Mouse (Mus musculus): Measurements from ENCODE around the gene Rhou. TPM values are rescaled to one million over a fixed set of nuclear protein-coding genes. Genes with fewer than 3 reads are reported as not detected.

Rhou gene
- polyA plus RNA-seq, 1 experiment from 2014 or later = 9.8 TPM

DNA sequence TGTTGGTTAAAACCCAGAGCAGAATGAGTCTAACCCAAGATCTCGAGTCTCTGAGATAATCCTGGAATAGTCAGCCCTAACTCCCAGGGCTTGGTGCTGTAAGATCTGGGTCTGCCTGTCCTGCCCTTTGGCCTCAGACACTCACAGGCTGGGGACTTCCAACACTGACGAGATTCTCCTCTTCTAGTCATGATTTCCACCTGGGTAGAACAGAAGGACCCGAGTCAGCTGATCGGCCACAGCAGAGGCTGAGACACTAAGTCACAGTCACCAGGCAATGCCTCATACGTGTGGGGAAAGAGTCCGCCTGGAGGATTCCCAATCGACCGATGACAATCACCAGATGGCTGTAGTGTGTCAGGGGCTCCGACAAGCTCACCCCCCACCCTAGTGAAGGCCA, 42.4 kb downstream of the Rhou start:
- H3K4me3 ChIP-seq (ENCODE audit: low read length) = no peak overlapping the region
- no peak overlapping the region for H3K27ac ChIP-seq (ENCODE audit: low read depth, low read length)
- no peak for ATAC-seq (ENCODE audit: low FRiP score, low TSS enrichment)
- WGBS = 80% methylated on average over 9 of the region's 9 CpGs
- H3K4me2 ChIP-seq (replicated peaks; ENCODE audit: low read depth, low read length) = no peak overlapping the region
- no peaks in the 10 kb centered on the region for H3K9me3 ChIP-seq (ENCODE audit: control insufficient read depth, low read length)
- peaks cover 14% of the 10 kb centered on the region for H3K4me1 ChIP-seq (ENCODE audit: control insufficient read depth, insufficient read depth, low read length)
- no peak overlapping the region for H3K9ac ChIP-seq (ENCODE audit: low read depth, low read length)
- H3K36me3 ChIP-seq (ENCODE audit: control insufficient read depth, insufficient read depth, low read length) = no peaks in the 10 kb centered on the region
- no peaks in the 10 kb centered on the region for H3K27me3 ChIP-seq (ENCODE audit: control insufficient read depth, insufficient read depth, low read length)

DNA sequence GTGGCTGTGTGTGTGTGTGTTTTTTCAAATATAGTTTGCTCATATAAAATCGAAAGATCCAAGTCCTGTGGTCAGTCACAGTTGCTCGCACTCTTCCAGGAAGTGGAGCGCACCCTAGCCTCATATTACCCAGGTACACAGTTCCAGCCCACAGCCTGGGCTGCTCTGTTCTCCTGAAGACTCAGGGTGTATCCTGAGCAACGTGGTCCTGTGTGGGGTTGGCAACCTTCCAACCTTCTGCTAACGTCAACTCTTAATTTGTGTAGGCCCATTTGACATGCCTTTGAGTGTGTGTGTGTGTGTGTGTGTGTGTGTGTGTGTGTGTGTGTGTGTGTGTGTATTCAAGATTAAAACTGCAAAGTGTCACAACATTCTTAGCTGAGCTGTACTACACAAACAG, 43.6 kb downstream of the Rhou start:
- no peaks in the 10 kb centered on the region for H3K36me3 ChIP-seq (ENCODE audit: control insufficient read depth, insufficient read depth, low read length)
- no peak overlapping the region for H3K4me2 ChIP-seq (replicated peaks; ENCODE audit: low read depth, low read length)
- H3K4me3 ChIP-seq (ENCODE audit: low read length) = no peak overlapping the region
- 49% methylated on average over 5 of the region's 5 CpGs for WGBS
- no peaks in the 10 kb centered on the region for H3K27me3 ChIP-seq (ENCODE audit: control insufficient read depth, insufficient read depth, low read length)
- ATAC-seq (ENCODE audit: low FRiP score, low TSS enrichment) = 0 out of 2 replicates have a peak, but pooled peaks have one; percentile 33
- H3K9me3 ChIP-seq (ENCODE audit: control insufficient read depth, low read length) = no peaks in the 10 kb centered on the region
- H3K9ac ChIP-seq (ENCODE audit: low read depth, low read length) = no peak overlapping the region
- peaks cover 14% of the 10 kb centered on the region for H3K4me1 ChIP-seq (ENCODE audit: control insufficient read depth, insufficient read depth, low read length)
- H3K27ac ChIP-seq (ENCODE audit: low read depth, low read length) = no peak overlapping the region

DNA sequence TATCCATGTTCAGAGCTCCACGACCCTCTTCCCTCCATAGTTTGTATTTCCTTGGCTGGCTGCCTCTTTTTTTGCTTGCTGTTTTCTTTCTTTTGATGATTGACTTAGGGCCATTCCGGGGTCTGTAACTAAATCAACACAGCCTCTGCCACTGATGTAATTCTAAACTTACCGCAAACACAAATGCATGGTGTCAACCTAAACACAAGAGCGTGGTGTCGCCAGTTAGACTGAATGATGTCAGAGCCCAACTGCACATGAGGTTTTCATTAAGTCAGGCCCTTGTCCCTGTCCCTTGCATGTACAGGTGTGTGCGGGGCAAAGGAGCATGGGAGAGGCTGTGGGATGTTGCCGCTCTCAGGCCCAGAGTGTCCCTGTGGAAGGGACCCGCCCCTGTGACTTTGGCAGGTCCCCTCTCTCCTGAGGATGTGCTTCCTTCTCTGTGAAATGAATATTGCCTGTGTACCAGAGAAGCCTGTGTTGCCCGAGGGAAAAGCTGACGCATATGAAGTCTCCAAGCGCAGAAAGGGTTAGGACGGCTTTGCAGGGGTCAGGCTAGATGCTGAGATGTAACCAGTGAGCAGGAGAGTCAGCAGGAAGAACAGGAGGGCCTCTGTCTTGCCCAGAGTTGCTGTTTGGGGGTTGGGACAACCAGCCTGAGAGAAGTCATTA, 46.8 kb downstream of the Rhou start:
- Histone ChIP-seq H3K9ac (ENCODE audit: low read depth, low read length) (no peak overlapping the region), H3K27me3 (ENCODE audit: control insufficient read depth, insufficient read depth, low read length) (no peaks in the 10 kb centered on the region), H3K4me2 (replicated peaks; ENCODE audit: low read depth, low read length) (no peak overlapping the region), H3K27ac (ENCODE audit: low read depth, low read length) (no peak overlapping the region), H3K4me1 (ENCODE audit: control insufficient read depth, insufficient read depth, low read length) (peaks cover 14% of the 10 kb centered on the region), H3K4me3 (ENCODE audit: low read length) (no peak overlapping the region), H3K9me3 (ENCODE audit: control insufficient read depth, low read length) (no peaks in the 10 kb centered on the region), H3K36me3 (ENCODE audit: control insufficient read depth, insufficient read depth, low read length) (no peaks in the 10 kb centered on the region)
- ATAC-seq (ENCODE audit: low FRiP score, low TSS enrichment) = peak; percentile 50; the same call in 1 of the 2 replicates
- 16% methylated on average over 12 of the region's 12 CpGs for WGBS

DNA sequence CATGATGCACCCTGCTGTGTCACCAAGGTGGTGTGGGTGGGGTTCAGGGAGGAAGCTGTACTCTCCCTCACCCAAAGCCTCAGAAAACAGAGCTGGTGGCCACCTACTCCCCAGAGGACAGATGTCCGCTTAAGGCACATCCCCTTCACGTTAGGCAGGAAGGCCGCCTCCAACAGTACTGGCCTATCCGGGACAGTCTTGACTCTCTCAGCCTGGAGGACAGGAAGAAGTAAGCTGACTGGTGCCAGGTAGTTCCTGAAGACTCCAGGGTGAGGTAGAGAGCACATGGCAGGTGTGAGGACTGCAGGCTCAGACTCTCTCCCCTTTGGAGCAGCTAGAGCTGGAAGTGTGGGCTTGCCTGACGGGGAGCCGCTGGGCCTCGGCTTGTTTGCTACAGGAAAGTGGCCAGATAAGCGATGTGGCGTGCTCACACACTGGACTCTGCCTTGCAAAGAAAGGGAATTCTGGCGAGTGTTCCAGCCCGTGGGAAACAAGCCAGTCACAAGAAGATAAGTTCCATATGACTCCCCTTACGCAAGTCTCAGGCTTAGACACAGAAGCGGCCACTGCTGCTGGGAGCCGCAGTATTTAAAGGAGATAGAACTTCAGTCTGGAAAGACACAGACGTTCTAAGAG, 48.3 kb downstream of the Rhou start:
- Histone ChIP-seq H3K4me3 (ENCODE audit: low read length) (no peak overlapping the region), H3K9ac (ENCODE audit: low read depth, low read length) (no peak overlapping the region), H3K9me3 (ENCODE audit: control insufficient read depth, low read length) (no peaks in the 10 kb centered on the region), H3K4me2 (replicated peaks; ENCODE audit: low read depth, low read length) (no peak overlapping the region), H3K36me3 (ENCODE audit: control insufficient read depth, insufficient read depth, low read length) (no peaks in the 10 kb centered on the region), H3K27ac (ENCODE audit: low read depth, low read length) (no peak overlapping the region), H3K27me3 (ENCODE audit: control insufficient read depth, insufficient read depth, low read length) (no peaks in the 10 kb centered on the region), H3K4me1 (ENCODE audit: control insufficient read depth, insufficient read depth, low read length) (peaks cover 14% of the 10 kb centered on the region)
- no peak; the same call in 1 of the 2 replicates for ATAC-seq (ENCODE audit: low FRiP score, low TSS enrichment)
- WGBS = 68% methylated on average over 15 of the region's 15 CpGs

DNA sequence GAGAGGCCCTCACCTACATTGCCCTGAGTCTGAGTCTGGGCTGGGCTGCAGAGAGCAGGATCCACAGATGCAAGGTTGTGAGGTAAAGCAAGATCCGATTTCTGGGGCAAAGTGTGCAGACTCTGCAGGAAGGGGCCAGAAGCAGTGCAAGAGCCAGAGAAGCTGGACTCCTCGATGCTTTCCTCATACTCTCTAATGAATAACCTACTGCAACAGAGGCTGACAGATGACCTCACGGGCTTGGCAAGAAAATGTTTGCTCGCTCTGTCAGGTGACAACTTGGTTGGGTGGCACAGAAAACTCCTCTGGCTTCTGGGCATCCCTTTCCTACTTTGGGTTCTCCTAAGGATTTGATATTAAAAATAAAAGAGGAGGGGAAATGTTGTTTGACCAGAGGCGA, 51.6 kb downstream of the Rhou start:
- no peak overlapping the region for H3K4me2 ChIP-seq (replicated peaks; ENCODE audit: low read depth, low read length)
- 67% methylated on average over 5 of the region's 5 CpGs for WGBS
- peaks cover 10% of the 10 kb centered on the region; the same call in 1 of the 2 replicates for H3K4me1 ChIP-seq (ENCODE audit: control insufficient read depth, insufficient read depth, low read length)
- no peak overlapping the region for H3K4me3 ChIP-seq (ENCODE audit: low read length)
- no peaks in the 10 kb centered on the region for H3K27me3 ChIP-seq (ENCODE audit: control insufficient read depth, insufficient read depth, low read length)
- no peak overlapping the region for H3K27ac ChIP-seq (ENCODE audit: low read depth, low read length)
- ATAC-seq (ENCODE audit: low FRiP score, low TSS enrichment) = no peak
- H3K9ac ChIP-seq (ENCODE audit: low read depth, low read length) = no peak overlapping the region
- no peaks in the 10 kb centered on the region for H3K9me3 ChIP-seq (ENCODE audit: control insufficient read depth, low read length)
- no peaks in the 10 kb centered on the region for H3K36me3 ChIP-seq (ENCODE audit: control insufficient read depth, insufficient read depth, low read length)

DNA sequence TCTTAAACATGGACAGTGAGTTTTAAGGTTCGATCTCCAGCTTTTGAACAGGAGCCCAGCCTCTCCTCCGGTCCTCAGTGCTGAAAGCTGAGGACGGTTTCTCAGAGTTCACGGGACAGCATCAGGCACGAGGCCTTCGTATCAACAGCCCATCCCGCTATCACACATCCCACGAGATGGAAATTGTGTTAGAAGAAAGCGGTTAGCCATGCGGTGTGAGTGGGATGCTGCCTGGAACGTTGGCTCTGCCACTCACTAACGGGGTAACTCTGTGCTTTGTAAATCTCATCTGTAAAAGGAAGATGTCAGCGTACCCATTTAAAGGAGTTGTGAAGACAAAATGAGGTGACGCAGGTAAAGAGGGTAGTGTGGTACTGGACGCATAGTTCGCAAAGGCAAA, 53.4 kb downstream of the Rhou start:
- Histone ChIP-seq H3K27ac (ENCODE audit: low read depth, low read length) (no peak overlapping the region), H3K9ac (ENCODE audit: low read depth, low read length) (no peak overlapping the region), H3K4me2 (replicated peaks; ENCODE audit: low read depth, low read length) (no peak overlapping the region), H3K4me1 (ENCODE audit: control insufficient read depth, insufficient read depth, low read length) (0 out of 2 replicates have a peak, but pooled peaks cover 5% of the 10 kb centered on the region), H3K9me3 (ENCODE audit: control insufficient read depth, low read length) (no peaks in the 10 kb centered on the region), H3K4me3 (ENCODE audit: low read length) (no peak overlapping the region), H3K36me3 (ENCODE audit: control insufficient read depth, insufficient read depth, low read length) (no peaks in the 10 kb centered on the region), H3K27me3 (ENCODE audit: control insufficient read depth, insufficient read depth, low read length) (no peaks in the 10 kb centered on the region)
- WGBS = 84% methylated on average over 16 of the region's 16 CpGs
- ATAC-seq (ENCODE audit: low FRiP score, low TSS enrichment) = no peak

DNA sequence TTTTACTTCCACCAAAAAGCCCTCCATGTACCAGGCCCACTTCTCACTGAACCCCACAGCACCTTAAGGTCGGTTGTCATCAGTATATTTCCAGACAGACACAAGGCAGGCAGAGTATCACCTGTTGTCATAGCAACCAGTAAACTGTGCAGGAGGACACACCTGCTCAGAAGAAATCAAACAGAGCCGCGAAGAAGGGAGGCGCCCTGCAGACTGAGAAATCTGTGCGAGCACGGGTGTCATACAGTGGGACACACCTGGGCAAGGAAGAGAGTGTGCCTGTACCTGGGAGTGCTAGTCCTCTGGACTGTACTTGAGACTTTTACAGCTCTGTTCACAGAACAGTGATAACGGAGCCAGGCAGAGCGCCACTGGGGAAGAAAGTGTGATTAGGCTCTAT, 55.0 kb downstream of the Rhou start:
- Histone ChIP-seq H3K9ac (ENCODE audit: low read depth, low read length) (no peak overlapping the region), H3K4me3 (ENCODE audit: low read length) (no peak overlapping the region), H3K4me2 (replicated peaks; ENCODE audit: low read depth, low read length) (no peak overlapping the region), H3K27me3 (ENCODE audit: control insufficient read depth, insufficient read depth, low read length) (no peaks in the 10 kb centered on the region), H3K27ac (ENCODE audit: low read depth, low read length) (no peak overlapping the region), H3K4me1 (ENCODE audit: control insufficient read depth, insufficient read depth, low read length) (0 out of 2 replicates have a peak, but pooled peaks cover 5% of the 10 kb centered on the region), H3K36me3 (ENCODE audit: control insufficient read depth, insufficient read depth, low read length) (no peaks in the 10 kb centered on the region), H3K9me3 (ENCODE audit: control insufficient read depth, low read length) (no peaks in the 10 kb centered on the region)
- WGBS = 60% methylated on average over 8 of the region's 8 CpGs
- no peak for ATAC-seq (ENCODE audit: low FRiP score, low TSS enrichment)

DNA sequence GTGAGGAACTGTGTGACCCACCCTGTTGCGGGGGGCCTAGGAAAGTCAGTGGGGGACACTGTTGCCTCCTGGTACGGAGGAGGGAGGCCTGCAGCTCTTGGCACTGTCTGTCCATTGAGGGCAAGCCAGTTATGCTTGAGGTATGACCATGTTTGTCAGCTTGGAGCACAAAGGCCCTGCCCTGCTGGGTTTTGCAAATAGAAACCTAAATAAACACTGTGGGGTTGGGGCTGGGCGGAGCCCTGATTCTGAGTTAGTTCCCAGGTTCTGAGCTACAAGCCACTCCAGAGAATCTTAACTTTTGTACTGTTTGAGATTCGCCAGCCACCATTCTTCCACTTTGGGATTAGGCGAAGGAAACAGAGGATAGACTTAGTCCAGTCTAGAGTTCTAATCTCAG, 56.6 kb downstream of the Rhou start:
- Histone ChIP-seq H3K4me2 (replicated peaks; ENCODE audit: low read depth, low read length) (no peak overlapping the region), H3K4me1 (ENCODE audit: control insufficient read depth, insufficient read depth, low read length) (0 out of 2 replicates have a peak, but pooled peaks cover 5% of the 10 kb centered on the region), H3K4me3 (ENCODE audit: low read length) (no peak overlapping the region), H3K27ac (ENCODE audit: low read depth, low read length) (no peak overlapping the region), H3K9ac (ENCODE audit: low read depth, low read length) (no peak overlapping the region), H3K36me3 (ENCODE audit: control insufficient read depth, insufficient read depth, low read length) (no peaks in the 10 kb centered on the region), H3K27me3 (ENCODE audit: control insufficient read depth, insufficient read depth, low read length) (no peaks in the 10 kb centered on the region), H3K9me3 (ENCODE audit: control insufficient read depth, low read length) (no peaks in the 10 kb centered on the region)
- 93% methylated on average over 5 of the region's 5 CpGs for WGBS
- ATAC-seq (ENCODE audit: low FRiP score, low TSS enrichment) = no peak

Measured in kidney, embryonic 14.5 days (tissue).